Mouse (Mus musculus) myocyte (in vitro differentiated cells): Measurements from ENCODE around the gene Ivns1abp.

Experiments
- E2F4 ChIP-seq: IDR thresholded peaks from one replicate; pipeline ENCODE4 v1.6.1; 2011; ENCODE audit warnings: mild to moderate bottlenecking, control low read depth, moderate library complexity; ENCODE audit not compliant: insufficient read depth
- MAX ChIP-seq: IDR thresholded peaks from one replicate; pipeline ENCODE4 v1.6.1; 2011; ENCODE audit warnings: low read depth, mild to moderate bottlenecking, control low read depth
- MYOG ChIP-seq, 3 experiments: IDR thresholded peaks; one replicate each; pipeline ENCODE4 v1.6.1; 2011; ENCODE audit warnings: control low read depth in 2 of 3, low read depth in 2 of 3, mild to moderate bottlenecking in 2 of 3; ENCODE audit not compliant: insufficient read length in 2 of 3, control insufficient read depth in 1 of 3, insufficient read depth in 1 of 3
- POLR2A ChIP-seq: IDR thresholded peaks from one replicate; pipeline ENCODE4 v1.6.1; 2011; ENCODE audit warnings: low read depth, mild to moderate bottlenecking, control low read depth, moderate library complexity; ENCODE audit not compliant: insufficient read length
- REST ChIP-seq: IDR thresholded peaks from one replicate; pipeline ENCODE4 v1.6.1; 2011; ENCODE audit warnings: mild to moderate bottlenecking, control low read depth, moderate library complexity; ENCODE audit not compliant: insufficient read depth, insufficient read length
- TCF12 ChIP-seq: IDR thresholded peaks from one replicate; pipeline ENCODE4 v1.6.1; 2011; ENCODE audit warnings: mild to moderate bottlenecking, control low read depth; ENCODE audit not compliant: poor library complexity, insufficient read depth, severe bottlenecking
- USF1 ChIP-seq: IDR thresholded peaks from one replicate; pipeline ENCODE4 v1.6.1; 2011; ENCODE audit warnings: low read depth, mild to moderate bottlenecking, control low read depth, moderate library complexity

DNA sequence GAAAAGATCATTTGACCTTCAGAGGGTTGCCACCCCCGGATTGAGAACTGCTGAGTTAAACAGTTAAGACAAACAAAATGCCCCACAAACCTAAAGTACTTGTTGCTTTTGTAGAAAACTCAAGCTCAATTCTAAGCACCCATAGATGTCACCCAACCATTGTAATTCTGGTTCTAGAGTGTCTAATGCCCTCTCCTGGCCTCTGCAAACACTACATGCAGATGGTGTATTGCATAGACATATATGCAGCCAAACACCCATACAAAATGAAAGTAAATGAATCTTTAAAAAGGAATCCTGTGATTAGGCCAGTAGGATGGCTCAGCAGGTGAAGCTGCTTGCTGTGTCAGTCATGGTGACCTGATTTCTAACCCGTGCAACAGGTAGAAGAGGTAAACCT is 8.6 kb downstream of the Ivns1abp start:
- TF ChIP-seq MAX (no peak), TCF12 (no peak), POLR2A (no peak), REST (no peak), USF1 (no peak), E2F4 (no peak), MYOG (IDR thresholded peaks at IDR 0.05; ENCODE audit: control insufficient read depth in 1 of 3, insufficient read depth in 1 of 3, insufficient read length in 2 of 3, low read depth in 2 of 3) (no peak)
